Mouse (Mus musculus): Measurements from ENCODE around the gene Ism2.
"Not testable (repeated sequence)": the region's sequence is repeated elsewhere in the genome, so short reads cannot be mapped to it uniquely, and the experiment has no call there.

Ism2 gene

DNA sequence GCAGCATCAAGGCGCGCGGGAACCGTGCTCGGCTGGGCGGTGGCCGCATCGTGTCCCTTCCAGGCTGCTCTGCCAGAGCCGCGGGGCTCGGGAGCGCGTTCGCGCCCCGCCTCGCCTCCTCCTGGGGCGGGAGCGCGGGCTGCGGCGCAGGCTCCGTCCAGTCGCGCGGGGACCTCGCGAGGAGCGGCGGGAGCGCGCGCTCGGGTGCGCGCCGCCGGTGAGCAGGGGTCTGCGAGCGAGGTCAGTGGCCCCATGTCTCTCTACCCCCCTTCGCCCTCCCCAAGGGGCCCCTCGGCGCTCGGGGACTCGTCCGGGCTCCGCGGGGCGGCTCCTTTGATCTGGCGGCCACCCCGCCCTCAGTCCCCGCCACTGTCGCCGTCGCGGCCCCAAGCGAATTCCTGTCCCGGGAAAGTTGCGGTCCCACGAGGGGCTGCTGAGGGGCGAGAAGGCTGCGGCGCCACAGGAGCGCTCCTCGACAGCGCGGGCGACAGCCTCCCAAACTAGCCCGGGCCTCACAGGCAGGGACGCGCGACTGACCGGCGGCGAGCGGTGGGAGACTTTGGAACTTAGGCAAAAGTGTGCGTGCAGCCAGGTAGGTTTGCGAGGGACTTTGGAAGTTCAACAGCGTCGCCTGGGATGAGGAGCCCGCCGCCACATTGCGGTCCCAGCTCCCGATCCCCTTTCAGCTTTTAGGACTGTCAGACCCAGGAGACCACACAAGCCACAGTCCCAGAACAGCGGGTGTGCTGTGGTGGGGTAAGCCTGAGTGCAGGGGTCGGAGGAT is at the start of gene Ism2:
TSS of gene Ism2 (minus strand) at position 49 of the 784 bp plus-strand sequence.
- in situ Hi-C loops (cut with MboI, MseI), result no loop called here

DNA sequence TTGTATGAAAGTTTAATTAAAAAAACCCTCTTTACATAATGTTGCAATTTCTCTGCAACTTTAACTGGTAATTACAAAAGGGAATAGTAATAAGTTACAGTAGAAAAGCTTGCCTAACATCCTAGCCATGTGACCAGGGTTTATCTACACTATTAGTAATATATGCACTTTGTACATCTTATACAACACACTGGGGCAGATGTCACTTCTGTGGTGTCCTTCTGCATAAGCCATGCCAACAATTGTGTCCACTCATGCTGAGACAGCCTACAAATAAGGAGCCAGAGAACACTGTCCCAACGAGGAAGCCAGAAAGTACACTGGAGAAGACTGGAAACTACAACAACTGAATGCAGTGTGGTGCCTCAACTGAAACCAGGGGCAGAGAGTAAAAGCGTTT is 48.5 kb upstream of the Ism2 start:
- in situ Hi-C loops (cut with MboI, MseI), result no loop called here

DNA sequence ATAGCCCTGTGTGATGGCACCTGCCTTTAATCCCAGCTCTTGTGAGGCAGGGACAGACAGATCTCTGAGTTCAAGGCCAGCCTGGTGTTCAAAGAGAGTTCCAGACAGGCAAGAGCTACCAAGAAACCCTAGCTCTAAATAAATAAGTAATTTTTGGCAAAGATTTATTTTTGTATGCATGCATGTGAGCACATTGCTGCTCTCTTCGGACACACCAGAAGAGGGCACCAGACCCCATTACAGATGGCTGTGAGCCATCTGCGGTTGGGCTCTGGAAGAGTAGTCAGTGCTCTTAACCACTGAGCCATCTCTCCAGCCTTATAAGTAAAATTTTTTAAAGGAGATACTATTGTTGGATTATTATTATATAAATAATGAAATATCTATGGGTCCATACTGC is 48.0 kb upstream of the Ism2 start:
- in situ Hi-C loops (cut with MboI, MseI), result no loop called here

DNA sequence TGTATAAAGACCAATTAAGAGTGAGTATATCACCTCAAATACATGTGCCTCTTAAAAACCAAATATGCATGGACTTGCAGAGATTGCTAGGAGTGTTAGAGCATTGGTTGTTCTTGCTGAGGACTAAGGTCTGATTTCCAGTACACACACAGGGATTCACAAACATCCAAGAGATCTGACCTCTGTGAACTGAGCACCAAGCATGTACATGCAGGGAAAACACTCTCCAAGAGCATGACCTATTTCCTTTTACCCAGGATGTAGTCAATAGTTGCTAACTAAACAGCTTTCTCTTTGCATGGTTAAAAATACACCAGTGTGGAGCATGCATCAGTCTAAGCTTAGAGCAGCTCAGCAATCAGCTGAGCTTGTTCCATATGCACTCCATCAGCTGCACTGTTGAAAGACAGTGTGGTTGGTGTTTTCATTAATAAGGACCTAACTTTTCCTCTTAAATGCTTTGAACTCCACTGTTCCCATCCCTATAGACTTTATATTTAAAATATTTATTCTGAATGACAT is 43.6 kb upstream of the Ism2 start:
- in situ Hi-C loops (cut with MboI, MseI), result no loop called here

DNA sequence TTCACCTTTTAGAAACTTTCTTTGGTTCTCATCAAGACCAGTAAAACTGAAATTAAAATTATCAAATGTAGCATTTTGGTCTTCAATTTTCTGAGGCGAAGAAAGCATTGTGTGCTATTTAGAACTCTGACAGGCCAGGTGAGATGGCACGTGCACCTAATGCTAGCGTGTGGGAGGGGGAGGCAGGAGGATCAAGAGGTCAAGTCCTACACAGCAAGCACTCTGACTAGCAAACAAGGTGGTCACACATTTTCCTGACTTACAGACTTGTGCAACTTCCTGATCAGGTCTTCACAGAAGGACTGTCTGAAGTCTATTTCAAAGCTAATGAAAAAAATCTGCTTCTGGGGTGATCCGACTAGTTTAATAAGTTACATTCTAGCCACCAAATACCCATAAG is 38.6 kb upstream of the Ism2 start:
- in situ Hi-C loops (cut with MboI, MseI), result no loop called here

DNA sequence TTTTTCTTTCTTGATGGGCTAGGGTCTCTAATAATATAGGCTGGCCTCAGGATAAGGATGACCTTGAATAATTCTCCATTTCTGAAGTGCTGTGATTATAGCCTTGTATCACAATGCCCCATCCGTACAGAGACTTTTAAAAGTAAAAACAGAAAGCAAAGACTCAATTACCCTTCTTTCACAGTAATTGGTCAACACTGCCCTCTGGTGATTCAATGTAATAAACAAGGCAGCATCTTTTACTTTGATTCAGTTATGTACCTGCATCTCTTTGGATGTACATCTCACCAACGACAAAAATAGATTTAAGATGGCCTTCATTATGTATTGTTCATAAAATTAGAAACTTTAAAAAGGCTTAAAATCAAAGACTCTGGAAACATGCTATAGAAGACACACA is 35.4 kb upstream of the Ism2 start:
- in situ Hi-C loops (cut with MboI, MseI), result no loop called here

DNA sequence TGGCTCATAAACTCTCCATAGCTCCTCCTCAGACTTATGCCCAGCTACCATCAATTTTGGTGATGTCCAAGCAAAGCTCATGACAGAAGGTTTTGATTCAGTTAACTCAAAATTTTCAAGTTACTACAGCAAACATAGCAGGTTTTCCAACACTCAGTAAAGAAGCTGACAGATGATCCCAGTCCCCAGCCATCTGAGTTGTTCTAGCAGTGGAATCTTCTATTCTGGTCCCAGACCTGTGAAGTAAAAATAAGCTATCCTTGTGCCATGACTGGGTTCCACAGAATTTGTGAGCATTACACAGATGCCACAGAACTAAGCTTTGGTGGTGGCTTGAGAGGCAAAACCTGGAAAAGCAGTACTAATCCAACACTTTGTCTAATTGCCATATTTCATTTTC is 34.3 kb upstream of the Ism2 start:
- in situ Hi-C loops (cut with MboI, MseI), result no loop called here

DNA sequence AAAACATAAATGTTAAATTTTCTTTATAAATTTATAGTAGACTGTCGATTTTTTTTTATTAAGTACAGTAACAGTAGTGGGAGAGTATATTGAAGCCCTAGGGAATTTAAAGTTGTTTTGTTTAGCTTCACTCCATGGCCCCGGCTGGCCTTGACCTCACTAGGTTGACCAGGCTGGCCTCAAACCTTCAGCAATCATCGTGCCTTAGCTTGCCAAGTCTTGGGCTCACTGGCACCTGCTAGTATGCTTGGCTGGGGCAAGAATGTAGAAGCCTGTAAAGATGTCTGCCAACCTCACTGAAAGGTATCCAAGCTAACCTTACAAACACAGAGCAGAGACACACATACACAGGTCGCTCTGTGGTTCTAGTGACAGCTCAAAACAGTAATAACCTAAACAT is 33.0 kb upstream of the Ism2 start:
- in situ Hi-C loops (cut with MboI, MseI), result no loop called here

DNA sequence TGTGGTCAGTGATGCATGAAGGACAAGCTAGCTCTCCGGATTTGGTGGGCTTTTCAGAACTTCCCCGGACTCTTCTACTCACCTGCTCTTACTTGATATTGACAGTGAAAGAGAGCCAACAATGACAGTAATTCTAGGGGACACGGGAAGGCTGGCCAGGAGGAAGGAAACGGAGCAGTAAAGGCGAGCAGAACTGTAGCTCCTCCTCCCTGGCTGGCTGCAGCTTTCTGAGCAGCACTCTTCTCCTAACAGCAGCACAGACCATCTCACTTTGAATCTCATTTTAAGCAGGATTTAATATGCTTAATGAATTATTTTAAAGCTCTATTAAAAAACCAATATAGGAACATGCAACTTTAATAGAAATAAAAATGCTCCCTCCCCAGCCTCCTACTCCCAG is 32.4 kb upstream of the Ism2 start:
- in situ Hi-C loops (cut with MboI, MseI), result no loop called here

DNA sequence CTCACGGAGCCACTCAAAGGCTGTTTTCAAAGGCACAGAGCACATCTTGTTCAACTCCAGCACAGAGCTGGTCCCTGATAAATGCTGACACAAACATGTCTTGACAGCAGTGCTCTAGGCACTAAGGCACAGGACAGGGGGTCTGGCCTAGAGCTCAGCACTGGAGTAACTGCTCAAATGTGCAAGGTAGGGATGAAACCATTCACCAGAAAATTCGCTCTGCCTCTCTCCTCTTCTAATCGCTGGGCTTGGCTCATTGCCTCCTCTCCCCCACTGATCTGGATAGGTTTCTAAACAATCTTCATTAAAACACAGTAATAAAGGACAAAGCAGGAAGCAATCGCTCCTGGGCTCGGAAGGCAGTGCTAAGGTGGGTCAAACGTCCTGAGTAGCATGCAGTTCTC is 31.6 kb upstream of the Ism2 start:
- in situ Hi-C loops (cut with MboI, MseI), result no loop called here

DNA sequence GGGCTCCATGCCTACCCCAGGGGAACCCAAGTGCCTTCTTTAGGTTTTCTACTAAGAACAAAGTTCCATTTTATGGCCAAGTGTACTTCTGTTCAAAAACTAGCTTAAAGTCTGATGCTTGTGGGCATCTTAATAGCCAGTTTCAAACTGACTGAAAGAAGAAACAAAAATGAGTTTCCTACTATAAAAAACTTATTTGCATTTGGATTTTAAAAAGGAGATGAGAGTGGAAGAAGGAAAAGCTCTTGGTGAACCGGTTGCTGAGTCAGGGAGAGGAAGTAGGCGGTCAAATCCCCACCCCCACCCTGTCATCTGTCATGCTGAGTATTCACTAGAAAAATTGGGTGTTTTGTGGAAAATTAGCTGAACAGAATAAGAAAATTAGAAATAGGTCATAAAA is 30.7 kb upstream of the Ism2 start:
- in situ Hi-C loops (cut with MboI, MseI), result no loop called here

DNA sequence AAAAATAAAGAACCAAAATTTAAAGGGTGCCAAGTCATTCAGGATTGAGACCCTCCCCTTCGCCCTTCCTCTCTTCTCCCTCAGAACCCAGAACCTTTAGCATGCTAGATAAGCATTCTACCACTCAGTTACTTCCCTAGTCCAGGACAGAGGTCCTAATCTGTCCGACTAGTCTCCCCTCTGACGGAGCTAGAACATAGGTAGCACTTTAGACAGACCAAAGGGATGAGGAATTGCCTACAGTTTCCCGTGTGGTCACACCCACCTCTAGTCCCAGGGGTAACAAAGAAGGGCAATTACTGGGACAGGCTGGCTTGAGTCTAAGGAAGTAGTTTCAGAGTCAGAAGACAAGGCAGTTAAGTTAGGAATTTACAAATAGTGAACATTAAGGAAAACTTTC is 28.5 kb upstream of the Ism2 start:
- in situ Hi-C loops (cut with MboI, MseI), result no loop called here

DNA sequence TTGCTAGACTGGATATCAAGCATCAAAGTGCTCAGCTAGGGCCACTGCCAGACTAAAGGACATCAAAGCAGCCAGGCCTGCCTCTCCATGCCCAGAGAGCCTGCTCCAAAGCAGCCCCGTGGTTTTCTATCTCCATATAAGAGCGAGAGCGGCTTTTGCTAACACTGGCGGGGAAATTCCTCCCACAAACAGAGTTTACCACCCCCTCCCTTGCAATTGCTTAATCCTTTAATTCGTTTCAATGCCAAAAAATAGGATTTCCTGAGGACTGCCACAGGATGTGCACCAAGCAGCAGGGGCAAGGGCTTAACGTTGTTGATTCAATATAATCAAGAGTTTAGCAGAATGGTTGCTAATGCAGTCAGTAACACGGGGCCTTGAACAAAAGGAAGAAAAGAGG is 28.1 kb upstream of the Ism2 start:
- in situ Hi-C loops (cut with MboI, MseI), result no loop called here

DNA sequence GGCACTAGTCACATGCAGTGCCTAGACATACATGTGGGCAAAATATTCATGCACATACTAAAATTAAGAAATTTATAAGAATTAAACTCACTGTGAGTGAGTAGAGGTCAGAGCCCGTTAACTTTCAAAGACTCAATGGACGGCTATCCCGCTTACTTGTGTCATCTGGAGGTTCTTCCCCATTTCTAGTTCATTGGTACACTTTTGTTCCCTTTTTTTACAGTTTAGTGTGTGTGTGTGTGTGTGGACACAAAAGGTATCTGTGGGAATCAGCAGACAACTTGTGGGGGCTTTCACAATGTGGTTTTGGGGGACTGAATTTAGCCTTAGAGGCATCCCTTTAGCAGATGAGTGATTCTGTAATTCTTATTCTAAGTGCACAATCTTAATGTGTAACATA is 25.9 kb upstream of the Ism2 start:
- in situ Hi-C loops (cut with MboI, MseI), result no loop called here

DNA sequence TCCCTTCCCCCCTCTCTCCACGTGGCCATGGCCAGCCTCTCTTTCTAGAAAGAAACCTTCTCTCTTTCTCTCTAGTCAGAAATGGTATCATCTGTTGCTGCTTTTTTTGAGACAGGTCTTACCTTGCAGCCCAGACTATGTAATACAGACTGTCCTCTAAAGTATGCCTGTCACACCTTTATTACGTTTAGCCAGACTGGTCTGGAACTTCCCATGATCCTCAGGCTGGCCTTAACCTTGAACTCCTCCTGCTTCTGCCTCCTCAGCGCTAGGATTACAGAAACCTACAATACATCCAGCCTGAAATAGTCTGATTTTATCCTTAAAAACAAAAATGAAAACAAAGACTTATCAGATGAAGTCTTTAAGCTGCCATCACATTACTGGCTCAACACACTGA is 19.7 kb upstream of the Ism2 start:
- in situ Hi-C loops (cut with MboI, MseI), result no loop called here

DNA sequence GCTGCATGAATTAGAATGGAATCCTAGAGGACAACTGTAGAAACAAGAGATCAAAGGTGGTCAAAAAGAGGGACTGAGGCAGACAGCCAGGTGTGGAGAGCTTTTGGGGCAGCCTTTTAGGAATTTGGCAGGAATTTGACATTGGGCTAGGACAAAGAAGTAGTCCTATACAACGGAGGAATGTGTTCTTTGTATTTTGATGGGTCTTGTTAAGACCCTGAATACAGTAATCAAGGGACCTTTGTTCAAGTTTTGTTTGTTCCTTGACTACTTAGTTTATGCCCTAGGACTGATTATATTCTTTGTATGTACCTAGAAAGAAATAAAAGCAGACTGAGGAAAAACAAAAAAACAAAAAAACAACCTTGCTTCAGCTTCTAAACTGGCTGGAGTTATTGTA is 18.4 kb upstream of the Ism2 start:
- in situ Hi-C loops (cut with MboI, MseI), result no loop called here

DNA sequence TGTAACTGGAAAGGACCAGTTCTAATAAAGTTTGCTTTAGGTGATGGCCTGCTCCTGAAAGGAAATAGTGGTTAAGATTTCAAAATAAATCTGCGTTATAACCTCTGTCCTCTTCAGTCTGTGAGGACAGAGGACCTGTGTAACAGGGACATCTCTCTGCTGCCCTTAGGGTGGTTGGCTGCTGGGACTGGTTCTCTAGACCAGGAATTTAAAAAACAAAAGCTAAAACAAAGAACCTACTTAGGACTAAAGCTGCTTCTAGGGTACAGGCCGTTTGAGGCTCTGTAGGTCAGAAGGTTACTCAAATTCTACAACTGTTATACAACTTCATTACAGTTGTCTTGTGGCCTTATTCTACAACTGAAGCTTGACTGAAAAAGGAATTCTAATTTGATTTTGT is 13.6 kb upstream of the Ism2 start:
- in situ Hi-C loops (cut with MboI, MseI), result no loop called here

DNA sequence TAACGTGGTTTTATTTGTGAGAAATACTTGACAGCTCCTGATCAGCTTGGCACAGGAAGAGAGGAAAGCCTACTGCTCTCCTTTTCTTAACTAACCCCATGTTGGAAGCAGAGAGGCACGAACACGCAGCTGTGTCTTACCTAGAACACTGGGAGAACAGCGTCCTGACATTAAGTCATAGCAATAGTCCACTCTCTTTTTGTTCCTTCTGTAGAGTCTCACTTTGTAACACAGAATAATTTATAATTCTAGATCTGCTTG is 7.0 kb upstream of the Ism2 start:
- in situ Hi-C loops (cut with MboI, MseI), result not testable (repeated sequence)

DNA sequence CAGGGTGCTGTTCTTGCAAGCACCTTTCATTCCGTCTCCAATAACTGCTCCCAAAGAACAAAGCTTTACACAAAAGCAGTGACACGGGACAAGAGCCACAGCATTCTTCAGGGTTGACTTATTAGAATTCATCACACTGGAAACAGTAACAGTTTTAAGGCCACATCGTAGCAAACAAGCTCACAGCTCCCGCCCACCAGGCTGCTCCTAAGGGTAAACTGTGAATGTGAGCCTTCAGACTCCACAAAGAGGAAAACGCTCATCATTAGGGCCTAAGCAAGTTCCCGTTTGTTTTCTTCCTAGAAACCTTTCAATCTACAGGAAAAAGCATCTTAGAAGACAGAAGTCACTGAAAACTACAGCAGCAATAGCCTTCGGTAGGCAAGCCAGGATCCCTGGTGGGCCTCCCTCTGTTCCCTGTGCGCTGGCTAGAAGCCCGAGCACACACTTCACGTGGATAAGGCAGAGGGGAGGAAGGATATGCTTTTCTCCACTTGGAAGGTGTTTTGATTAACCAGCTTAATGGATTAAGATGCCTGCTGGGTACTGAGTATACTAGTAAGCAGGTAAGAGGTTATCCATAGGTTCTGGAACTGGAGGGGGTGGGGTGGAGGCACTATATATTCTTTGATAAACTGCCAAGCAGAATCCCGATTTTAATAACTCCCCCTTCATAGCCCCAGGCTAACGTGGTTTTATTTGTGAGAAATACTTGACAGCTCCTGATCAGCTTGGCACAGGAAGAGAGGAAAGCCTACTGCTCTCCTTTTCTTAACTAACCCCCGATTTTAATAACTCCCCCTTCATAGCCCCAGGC is 6.5 kb upstream of the Ism2 start:
- in situ Hi-C loops (cut with MboI, MseI), result no loop called here

DNA sequence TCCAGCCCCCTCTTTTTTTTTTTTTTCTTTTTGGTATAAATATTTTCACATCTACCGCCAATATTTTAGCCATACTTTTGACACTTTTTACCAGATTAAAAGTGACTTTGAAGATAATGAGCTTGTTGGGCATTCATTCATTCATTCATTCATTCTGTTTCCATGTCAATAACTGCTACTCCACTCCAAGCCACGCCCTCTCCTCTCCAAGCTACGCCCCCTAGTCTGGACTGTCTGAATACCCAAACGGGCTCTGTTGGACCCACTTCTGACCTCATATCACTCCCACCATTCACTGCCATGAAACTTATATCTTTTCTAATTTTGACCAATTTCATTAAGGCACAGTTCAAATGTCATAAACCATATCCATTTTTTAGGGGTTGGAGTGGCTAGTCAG is 1.7 kb upstream of the Ism2 start:
- in situ Hi-C loops (cut with MboI, MseI), result no loop called here

DNA sequence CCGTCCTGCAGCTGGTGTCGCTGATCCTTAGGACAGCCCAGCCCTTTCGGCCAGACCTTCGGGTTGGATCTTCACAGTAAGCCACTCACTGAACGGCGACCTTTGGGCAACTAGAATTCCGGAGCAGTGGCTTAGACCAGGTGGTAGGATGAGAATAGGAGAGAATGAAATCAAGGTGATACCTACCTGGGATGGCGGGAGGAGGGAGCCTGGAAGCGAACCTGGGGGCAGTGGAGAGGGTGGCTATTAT is 861 bp upstream of the Ism2 start:
- in situ Hi-C loops (cut with MboI, MseI), result no loop called here

DNA sequence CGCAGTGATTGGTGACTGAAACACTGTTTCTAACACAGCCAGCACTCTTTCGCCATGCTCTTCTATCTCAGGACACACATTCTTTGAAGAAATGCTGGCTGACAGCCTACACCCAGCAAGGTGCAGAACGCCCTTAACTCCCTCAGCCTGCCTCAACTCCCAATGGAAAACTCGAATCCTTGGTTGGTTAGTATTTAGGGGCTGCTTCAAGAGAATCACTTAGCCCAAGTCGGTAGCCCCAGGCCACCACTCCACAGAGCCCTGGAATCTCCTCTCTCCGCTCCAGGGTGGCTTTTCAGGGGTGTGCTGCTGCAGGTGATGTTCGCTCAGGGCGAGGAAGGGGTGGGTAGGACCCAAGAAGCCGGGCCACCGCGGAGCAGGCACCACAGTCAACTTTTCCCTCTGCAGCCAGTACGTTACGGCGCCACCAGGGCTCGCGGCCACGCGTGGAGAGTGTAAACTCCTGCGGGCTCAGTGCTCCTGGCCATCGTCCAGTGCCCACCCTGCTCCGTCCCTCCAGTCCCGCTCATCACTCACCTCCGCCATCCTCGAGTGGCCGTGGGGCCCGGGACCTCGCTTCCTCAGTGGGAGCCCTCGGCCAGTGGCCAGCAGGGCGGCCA is 358 bp downstream of the Ism2 start:
- in situ Hi-C loops (cut with MboI, MseI), result no loop called here

DNA sequence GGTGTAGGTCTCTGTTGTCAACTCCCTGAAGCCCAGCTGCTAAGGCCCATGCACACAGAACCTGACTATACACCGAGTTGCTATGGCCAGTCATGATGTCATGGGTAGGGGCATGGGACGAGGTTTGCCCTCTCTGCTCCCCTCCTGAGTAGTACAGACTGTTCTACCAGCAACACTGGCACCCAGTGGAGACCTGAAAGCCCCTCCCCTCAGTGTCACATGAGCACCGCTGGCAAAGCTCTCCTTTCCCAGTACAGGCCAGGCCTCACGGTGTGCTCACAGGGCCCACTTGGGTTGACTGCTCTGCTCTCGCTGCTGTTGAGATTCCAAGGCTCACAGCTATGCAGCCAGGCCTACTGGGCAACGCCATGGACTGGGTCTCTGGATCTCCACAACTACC is 5.6 kb downstream of the Ism2 start:
- in situ Hi-C loops (cut with MboI, MseI), result no loop called here
